Mouse (Mus musculus): ENCODE measurements at regions not wholly inside any gene's neighbourhood (a gene's known extent, or its start where the extent isn't known, plus 50 kb on each side); places are given as distances from the start of the nearest gene placed in this dataset.

DNA sequence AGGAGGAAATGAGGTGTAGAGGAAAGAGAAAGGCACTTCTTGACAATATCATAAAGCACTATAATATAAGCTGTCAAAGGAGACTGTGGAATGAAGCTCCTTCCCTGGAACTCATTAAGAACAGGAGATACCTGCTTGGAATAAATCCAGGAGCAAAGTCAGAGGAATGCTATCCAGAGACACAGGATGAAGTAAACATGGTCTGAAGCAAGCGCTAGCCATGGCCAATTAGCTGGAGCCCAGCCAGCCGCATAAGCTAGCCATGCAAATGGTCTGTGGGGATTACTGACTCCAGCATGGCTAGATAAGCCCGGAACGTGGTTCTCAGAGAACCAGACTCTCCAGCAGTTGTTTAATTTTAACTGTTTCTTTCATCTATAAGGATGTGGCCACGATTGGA is 54.9 kb upstream of the Gpc3 start:
- no peak for ATAC-seq (replicated peaks; ENCODE audit: low read depth, poor library complexity, severe bottlenecking)

DNA sequence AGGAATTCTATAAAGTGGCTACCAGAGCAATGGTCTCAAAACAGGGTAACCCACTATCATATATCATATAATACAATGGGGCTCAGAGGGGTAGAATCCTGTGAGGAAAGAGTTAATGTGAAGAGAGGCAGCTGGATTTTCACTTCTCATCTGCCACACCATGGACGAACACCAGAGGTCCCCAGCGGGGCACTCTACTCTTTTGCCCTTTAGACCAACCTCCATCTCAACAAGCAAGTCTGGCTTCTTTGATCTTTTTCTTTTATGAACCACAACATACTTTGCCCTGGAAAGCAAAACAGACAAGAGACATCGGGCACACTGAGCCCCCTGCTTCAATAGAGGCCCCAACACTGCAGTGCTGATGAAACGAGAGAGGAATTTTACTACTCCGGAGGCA is 65.3 kb upstream of the Gpc3 start:
- ATAC-seq (replicated peaks; ENCODE audit: low read depth, poor library complexity, severe bottlenecking), result peak; percentile 73

DNA sequence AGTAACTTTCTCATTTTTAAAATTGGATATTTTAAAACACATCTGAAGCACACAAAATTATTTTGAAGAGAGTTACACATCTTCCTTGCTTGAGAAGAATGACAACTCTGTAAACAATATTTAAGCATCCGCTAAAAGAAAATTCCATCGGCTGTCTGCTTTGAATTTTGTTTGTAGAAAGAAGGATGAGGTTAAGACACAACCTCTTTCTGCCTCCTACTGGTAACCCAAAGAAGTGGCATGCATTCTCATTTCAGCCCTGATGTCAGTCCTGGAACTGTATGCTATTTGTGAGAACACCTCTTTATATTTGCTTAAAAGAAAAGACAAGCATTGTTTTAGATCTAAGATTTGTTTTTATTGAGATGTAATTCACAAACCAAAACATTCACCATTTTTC is 80.6 kb upstream of the Gpc3 start:
- no peak for ATAC-seq (replicated peaks; ENCODE audit: low read depth, poor library complexity, severe bottlenecking)

DNA sequence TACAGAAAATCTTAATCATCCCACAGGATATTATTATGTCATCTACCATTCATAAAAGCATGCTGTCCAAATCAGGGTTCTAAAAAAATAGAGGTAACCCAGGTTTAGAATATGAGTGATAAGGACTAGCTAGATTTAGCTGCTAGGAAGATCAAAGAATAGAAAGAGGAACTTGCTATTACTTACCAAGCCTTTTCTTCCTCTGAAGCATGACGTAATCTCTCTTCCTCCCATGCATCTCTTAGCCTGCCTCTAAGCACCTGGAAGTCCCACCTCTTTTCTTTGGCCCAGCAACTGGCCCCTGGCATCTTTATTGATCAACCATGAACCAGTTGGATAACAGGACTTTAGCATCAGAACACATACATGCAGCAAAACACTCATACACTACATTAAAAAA is 85.9 kb upstream of the Gpc3 start:
- no peak for ATAC-seq (replicated peaks; ENCODE audit: low read depth, poor library complexity, severe bottlenecking)

DNA sequence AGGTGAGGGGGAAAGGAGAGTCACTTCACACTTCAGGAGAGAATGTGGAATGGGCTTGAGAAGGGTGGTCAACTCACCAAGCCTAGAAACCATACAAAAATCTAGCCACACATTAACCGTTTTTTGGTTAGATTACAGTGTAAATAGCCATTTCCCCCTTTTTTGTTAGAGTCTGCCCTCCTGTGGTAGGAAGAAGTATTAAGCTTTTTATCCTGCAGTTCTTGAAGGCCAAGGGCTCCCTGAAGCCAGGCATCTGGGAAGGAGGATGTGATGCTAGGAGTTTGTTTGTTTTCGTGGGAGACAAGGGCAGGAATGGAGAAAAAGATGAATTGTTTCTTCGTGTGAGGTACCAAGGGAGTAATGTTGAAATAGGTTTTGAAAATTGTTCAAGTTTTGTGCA is 73.5 kb upstream of the Ccdc160 start:
- peak; percentile 58; the same call in 1 of the 2 replicates for ATAC-seq (replicated peaks; ENCODE audit: low read depth, poor library complexity, severe bottlenecking)

DNA sequence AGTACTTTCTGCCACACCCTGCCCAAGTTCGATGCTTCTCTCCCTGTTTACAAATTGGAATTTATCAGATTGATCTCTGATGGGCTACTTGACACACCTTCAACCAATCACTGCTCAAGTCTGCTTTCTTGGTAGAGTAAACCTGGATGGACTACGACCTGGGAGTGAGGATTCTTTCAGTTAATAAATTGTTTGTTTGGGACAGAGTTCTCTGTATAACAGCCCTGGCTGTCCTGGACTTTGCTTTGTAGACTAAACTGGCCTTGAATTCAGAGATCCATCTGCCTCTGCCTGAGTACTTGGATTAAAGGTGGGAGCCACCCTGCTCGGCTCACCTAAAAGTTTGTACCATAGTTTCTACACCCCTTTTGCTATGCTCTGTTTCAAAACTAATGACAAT is 52.9 kb upstream of the Ccdc160 start:
- ATAC-seq (replicated peaks; ENCODE audit: low read depth, poor library complexity, severe bottlenecking), result no peak
